Mouse (Mus musculus) frontal cortex, postnatal 25 days (tissue): ENCODE results near the gene Gm21921.
"Not testable (repeated sequence)": the region's sequence is repeated elsewhere in the genome, so short reads cannot be mapped to it uniquely, and the experiment has no call there.

Experiments used
- DNase-seq, 2 experiments: peaks; one replicate each; pipeline ENCODE4 v3.0.0; 2022; ENCODE audit warnings: low spot score in 2 of 2

The Gm21921 gene

DNA sequence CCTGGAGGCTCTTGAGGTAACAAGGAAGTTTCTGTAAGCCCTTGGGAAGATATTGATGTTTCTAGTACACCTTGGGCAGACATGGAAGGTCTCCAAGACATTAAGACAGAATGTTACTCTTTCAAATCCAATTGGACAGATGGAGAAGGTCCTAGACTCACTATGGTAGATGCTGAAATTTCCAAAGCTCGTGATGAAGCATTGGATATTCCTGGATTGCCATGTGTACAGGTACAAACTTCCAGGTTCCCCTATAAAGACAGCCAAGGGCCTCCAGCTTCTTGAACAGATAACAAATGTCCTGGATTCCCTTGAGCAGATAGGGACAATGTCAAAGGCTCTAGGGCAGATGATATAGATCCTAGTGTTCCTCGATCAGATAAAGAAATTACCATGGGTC is at the start of gene Gm21921:
Gene Gm21921 (minus strand): TSS at position 101 of the 400 bp plus-strand sequence.
- not testable (repeated sequence) for DNase-seq
